Mouse (Mus musculus): ENCODE measurements around the gene Hdac1. TPM values are rescaled to one million over a fixed set of nuclear protein-coding genes. Genes with fewer than 3 reads are reported as not detected.

The Hdac1 gene
- polyA plus RNA-seq, 1 experiment from 2014 or later, result 80.5 TPM

DNA sequence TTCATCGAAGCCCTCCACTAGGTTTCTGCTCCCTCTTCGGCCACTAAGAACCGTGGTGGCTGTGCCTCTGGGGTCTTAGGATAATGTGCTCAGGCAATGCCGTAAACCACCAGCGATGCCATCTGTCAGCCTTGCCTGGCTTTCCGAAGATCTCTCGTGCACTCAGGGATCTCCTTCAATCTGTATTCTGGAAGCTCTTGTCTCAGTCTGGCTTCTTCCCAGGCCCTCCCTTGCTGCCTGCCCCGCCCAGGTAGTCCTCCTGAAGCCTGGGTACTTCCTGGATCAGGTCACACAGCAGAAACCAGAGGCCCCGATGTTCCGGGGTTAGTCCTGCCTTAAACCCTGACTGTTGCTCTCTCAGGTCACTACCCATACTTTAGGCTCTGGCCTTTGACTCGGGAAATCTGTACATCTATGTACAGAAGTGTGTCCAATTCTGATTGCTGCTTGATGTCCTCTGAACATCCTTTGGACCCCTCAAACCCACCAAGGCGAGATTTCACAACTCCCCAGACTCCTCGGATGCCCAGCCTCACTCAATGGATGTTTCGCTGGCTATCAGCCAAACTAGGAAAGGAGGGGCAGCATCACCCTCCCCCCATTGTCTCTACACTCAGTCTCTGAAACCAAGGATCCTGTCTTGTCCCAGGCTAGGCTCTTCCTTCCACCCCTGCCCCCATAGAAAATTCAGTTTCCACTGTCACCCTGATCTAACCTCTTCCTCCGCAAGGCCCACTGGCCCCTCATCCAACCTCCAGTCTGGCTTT lies 33.5 kb downstream of the Hdac1 start:
- ATAC-seq, result no peak
- 48% methylated on average over 15 of the region's 15 CpGs for WGBS
- peaks cover 13% of the 10 kb centered on the region for H3K4me1 ChIP-seq (ENCODE audit: control insufficient read depth, insufficient read depth, low read depth, low read length)
- no peak overlapping the region for H3K27ac ChIP-seq (ENCODE audit: low read depth, low read length)
- H3K9ac ChIP-seq (ENCODE audit: low read depth, low read length), result no peak overlapping the region
- no peaks in the 10 kb centered on the region for H3K9me3 ChIP-seq (ENCODE audit: control insufficient read depth, low read length)
- no peak overlapping the region for H3K4me3 ChIP-seq (ENCODE audit: low read length)
- H3K27me3 ChIP-seq (replicated peaks; ENCODE audit: control insufficient read depth, insufficient read depth, low read length), result no peaks in the 10 kb centered on the region
- no peak overlapping the region for H3K4me2 ChIP-seq (ENCODE audit: low read length)
- no peaks in the 10 kb centered on the region for H3K36me3 ChIP-seq (ENCODE audit: control insufficient read depth, insufficient read depth, low read length)

DNA sequence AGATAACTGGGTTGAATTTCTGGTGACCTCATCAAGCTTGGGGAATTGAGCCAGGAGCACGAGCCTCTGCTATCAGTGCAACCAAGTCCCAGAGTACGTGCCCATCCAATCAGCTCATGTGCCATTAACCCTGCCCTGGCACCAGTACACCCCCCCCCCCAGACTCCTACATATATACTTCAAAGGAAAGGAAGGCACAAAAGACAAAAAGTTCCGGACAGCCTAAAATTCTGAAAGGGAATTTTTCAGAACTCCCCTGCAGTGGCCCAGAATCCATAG lies 34.3 kb downstream of the Hdac1 start:
- no peak for ATAC-seq
- Histone ChIP-seq H3K9ac (ENCODE audit: low read depth, low read length) (no peak overlapping the region), H3K4me2 (ENCODE audit: low read length) (no peak overlapping the region), H3K27ac (ENCODE audit: low read depth, low read length) (no peak overlapping the region), H3K4me3 (ENCODE audit: low read length) (no peak overlapping the region), H3K36me3 (ENCODE audit: control insufficient read depth, insufficient read depth, low read length) (no peaks in the 10 kb centered on the region), H3K4me1 (ENCODE audit: control insufficient read depth, insufficient read depth, low read depth, low read length) (peaks cover 12% of the 10 kb centered on the region), H3K27me3 (replicated peaks; ENCODE audit: control insufficient read depth, insufficient read depth, low read length) (no peaks in the 10 kb centered on the region), H3K9me3 (ENCODE audit: control insufficient read depth, low read length) (no peaks in the 10 kb centered on the region)
- 58% methylated on average over 3 of the region's 3 CpGs for WGBS

DNA sequence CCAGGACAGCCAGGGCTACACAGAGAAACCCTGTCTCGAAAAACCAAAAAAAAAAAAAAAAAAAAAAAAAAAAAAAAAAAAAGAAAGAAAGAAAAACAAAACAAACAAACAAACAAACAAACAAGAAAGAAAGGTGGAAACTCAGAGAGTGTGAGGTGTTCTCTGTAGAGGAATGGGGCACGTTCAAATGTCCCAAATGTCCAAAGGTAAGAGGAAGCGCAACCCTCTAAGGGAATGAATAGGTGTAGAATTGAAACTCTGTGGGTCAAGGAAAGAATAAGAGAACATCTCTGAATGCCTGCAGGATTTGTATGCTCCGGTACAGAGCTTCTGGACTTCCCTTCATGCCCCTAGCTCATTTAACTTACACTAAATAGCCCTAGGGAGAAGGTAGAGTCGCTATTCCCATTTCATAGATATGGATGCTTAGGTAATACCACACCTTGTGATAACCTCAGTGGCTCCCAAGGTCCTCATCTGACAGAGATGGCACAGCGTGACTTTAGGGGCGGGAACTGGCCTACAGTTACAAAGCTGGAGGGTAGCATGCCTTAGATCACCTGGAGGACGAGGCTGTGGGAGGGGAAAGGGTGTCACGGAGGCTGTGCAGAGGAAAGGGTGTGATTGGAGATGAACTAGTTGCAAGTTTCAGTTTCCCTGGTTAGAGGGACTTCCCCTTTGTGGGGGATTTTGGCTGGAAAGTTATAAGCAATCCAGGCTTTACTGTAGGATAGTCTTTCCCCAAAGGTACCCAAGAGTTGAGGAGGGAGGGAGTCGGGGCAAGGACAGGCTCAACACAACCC lies 34.9 kb downstream of the Hdac1 start:
- 77% methylated on average over 9 of the region's 10 CpGs for WGBS
- Histone ChIP-seq H3K27ac (ENCODE audit: low read depth, low read length) (no peak overlapping the region), H3K9ac (ENCODE audit: low read depth, low read length) (no peak overlapping the region), H3K36me3 (ENCODE audit: control insufficient read depth, insufficient read depth, low read length) (no peaks in the 10 kb centered on the region), H3K4me1 (ENCODE audit: control insufficient read depth, insufficient read depth, low read depth, low read length) (peaks cover 9% of the 10 kb centered on the region), H3K4me2 (ENCODE audit: low read length) (no peak overlapping the region), H3K27me3 (replicated peaks; ENCODE audit: control insufficient read depth, insufficient read depth, low read length) (no peaks in the 10 kb centered on the region), H3K9me3 (ENCODE audit: control insufficient read depth, low read length) (no peaks in the 10 kb centered on the region), H3K4me3 (ENCODE audit: low read length) (no peak overlapping the region)
- ATAC-seq, result no peak

DNA sequence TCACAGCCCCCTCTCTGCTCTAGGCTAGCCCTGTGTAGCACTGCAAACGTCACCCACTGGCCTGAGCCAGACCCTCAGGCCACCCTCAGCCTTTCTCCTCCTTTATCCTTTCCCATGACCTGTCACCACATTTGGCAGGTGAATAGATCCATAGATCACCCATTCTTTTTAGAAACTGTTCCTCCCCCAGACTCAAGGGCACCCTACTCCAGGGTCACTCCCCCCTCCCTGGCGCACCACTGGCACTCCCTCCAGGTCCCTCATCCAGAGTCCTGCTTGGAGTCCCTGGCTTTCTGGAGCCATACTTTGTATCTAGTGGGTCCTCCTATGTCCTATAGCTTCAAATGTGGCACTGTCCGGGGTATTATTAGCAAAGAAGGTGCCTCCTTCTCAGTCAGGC lies 37.0 kb downstream of the Hdac1 start:
- no peak for ATAC-seq
- peak overlapping the region; percentile 8; the same call in 1 of the 2 replicates for H3K9ac ChIP-seq (ENCODE audit: low read depth, low read length)
- H3K4me1 ChIP-seq (ENCODE audit: control insufficient read depth, insufficient read depth, low read depth, low read length), result peaks cover 4% of the 10 kb centered on the region
- H3K4me3 ChIP-seq (ENCODE audit: low read length), result no peak overlapping the region
- H3K36me3 ChIP-seq (ENCODE audit: control insufficient read depth, insufficient read depth, low read length), result no peaks in the 10 kb centered on the region
- no peak overlapping the region for H3K4me2 ChIP-seq (ENCODE audit: low read length)
- H3K9me3 ChIP-seq (ENCODE audit: control insufficient read depth, low read length), result no peaks in the 10 kb centered on the region
- WGBS, result 78% methylated on average over 3 of the region's 3 CpGs
- H3K27me3 ChIP-seq (replicated peaks; ENCODE audit: control insufficient read depth, insufficient read depth, low read length), result no peaks in the 10 kb centered on the region
- H3K27ac ChIP-seq (ENCODE audit: low read depth, low read length), result no peak overlapping the region

DNA sequence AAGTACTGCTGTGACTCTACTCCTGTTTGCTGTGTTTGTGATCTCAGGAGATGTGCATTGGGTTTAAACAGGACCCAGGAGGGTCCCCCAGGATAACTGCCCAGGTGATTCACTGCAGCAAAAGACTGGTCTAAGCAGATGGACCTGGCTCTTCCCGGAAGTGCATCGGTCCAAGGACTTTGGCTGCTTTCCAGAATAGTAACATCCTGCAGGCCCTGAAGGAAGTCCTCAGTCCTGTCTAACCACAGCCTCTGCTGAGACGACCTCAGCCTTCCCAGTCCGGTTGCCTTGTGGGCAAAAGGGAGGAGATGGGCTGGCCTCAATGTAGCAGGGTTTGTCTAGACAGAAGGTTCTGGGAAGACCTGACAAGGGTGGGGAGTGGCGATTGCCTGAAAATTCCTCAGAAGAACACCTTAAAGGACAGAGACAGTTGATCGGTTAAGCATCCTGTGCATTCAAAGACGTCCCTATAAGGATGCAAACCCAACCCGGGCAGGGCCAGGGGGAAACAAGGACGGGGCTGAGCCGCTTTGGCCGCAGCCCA lies 39.5 kb downstream of the Hdac1 start:
- 72% methylated on average over 11 of the region's 11 CpGs for WGBS
- ATAC-seq, result no peak
- Histone ChIP-seq H3K4me1 (ENCODE audit: control insufficient read depth, insufficient read depth, low read depth, low read length) (peaks cover 8% of the 10 kb centered on the region; the same call in 1 of the 2 replicates), H3K27me3 (replicated peaks; ENCODE audit: control insufficient read depth, insufficient read depth, low read length) (no peaks in the 10 kb centered on the region), H3K36me3 (ENCODE audit: control insufficient read depth, insufficient read depth, low read length) (no peaks in the 10 kb centered on the region), H3K9me3 (ENCODE audit: control insufficient read depth, low read length) (no peaks in the 10 kb centered on the region), H3K4me3 (ENCODE audit: low read length) (no peak overlapping the region), H3K9ac (ENCODE audit: low read depth, low read length) (no peak overlapping the region), H3K27ac (ENCODE audit: low read depth, low read length) (no peak overlapping the region), H3K4me2 (ENCODE audit: low read length) (no peak overlapping the region)

DNA sequence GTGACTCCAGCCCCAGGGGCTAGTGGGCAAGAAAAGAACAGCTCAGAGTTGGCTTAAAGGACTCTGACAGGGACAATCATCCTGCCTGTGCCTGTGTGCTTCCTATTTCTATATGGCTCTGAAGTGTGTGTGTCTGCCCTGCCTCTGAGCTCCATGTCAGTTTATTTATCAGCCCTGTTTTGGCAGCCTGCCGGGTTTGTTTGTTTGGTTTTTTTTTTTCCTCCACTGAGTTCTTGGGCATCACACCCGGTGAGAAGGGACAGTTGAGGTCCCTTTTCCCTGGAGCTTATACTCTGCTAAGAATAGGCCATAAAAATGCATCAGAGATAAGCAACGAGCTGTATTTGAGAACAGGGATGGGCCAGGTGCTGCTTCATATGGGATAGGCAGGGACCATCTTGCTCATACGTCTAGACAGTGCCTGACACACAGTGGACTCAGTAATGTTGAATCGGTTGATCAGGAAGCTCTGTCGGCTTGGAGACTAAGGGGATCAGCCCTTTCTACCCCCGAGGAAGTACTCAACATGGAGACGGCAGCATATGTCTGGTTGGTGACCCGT lies 40.1 kb downstream of the Hdac1 start:
- no peak for ATAC-seq
- 76% methylated on average over 9 of the region's 9 CpGs for whole genome bisulfite sequencing
- Histone ChIP-seq H3K4me1 (ENCODE audit: control insufficient read depth, insufficient read depth, low read depth, low read length) (peaks cover 8% of the 10 kb centered on the region; the same call in 1 of the 2 replicates), H3K4me2 (ENCODE audit: low read length) (no peak overlapping the region), H3K36me3 (ENCODE audit: control insufficient read depth, insufficient read depth, low read length) (no peaks in the 10 kb centered on the region), H3K9me3 (ENCODE audit: control insufficient read depth, low read length) (no peaks in the 10 kb centered on the region), H3K27me3 (replicated peaks; ENCODE audit: control insufficient read depth, insufficient read depth, low read length) (no peaks in the 10 kb centered on the region), H3K9ac (ENCODE audit: low read depth, low read length) (no peak overlapping the region), H3K27ac (ENCODE audit: low read depth, low read length) (no peak overlapping the region), H3K4me3 (ENCODE audit: low read length) (no peak overlapping the region)

DNA sequence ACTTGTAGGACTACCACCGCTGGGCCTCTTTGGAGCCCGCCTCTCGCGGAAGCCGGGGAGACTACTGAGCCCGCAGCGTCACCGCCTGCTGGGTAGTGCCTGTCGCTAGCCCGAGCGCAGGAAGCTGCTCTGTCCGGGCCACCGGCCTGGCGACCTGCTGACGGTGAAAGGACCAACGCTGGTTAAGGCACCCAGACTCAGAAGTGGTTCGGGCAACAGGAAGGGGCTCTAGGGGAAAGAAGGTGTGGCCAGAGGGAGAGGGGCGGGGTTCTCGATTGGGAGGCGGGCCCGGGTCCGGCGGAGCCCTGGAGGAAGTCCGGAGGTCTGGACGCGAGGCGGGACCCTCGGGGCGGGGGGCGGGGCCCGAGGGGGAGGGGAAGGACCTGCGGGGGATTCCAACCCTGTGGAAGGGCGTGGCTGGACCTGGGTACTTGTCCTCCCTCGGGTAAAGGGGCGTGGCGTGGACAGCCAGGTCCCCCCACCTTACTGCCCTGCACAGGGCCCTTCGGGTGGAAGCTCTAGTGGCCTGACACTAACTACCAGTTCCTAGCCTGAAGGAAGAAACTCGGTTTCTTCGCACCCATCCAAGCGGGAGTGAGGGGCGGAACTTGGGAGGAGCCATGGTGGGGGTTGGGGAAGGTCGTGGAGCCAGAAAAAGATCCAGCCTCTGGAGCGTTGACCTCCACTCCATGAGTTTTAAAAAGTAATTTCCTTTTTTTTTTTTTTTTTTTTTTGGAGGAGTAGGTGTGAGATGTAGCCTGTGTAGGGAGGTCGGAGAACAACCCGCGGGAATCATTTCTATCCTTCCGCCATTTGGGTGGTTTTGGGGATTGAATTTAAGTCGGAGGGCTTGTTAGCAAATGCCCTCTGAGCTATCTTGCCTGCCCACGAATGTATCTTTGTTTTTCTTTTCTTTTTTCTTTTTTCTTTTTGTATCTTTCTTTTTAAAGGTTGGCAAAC lies 41.6 kb downstream of the Hdac1 start:
- Histone ChIP-seq H3K4me1 (ENCODE audit: control insufficient read depth, insufficient read depth, low read depth, low read length) (peaks cover 19% of the 10 kb centered on the region), H3K27me3 (replicated peaks; ENCODE audit: control insufficient read depth, insufficient read depth, low read length) (no peaks in the 10 kb centered on the region), H3K4me2 (ENCODE audit: low read length) (peak overlapping the region; percentile 92), H3K36me3 (ENCODE audit: control insufficient read depth, insufficient read depth, low read length) (no peaks in the 10 kb centered on the region), H3K9me3 (ENCODE audit: control insufficient read depth, low read length) (no peaks in the 10 kb centered on the region), H3K9ac (ENCODE audit: low read depth, low read length) (peak overlapping the region; percentile 72), H3K27ac (ENCODE audit: low read depth, low read length) (peak overlapping the region; percentile 81), H3K4me3 (ENCODE audit: low read length) (peak overlapping the region; percentile 61)
- ATAC-seq, result peak; percentile 86
- WGBS, result under 1% methylated on average over 48 of the region's 49 CpGs

DNA sequence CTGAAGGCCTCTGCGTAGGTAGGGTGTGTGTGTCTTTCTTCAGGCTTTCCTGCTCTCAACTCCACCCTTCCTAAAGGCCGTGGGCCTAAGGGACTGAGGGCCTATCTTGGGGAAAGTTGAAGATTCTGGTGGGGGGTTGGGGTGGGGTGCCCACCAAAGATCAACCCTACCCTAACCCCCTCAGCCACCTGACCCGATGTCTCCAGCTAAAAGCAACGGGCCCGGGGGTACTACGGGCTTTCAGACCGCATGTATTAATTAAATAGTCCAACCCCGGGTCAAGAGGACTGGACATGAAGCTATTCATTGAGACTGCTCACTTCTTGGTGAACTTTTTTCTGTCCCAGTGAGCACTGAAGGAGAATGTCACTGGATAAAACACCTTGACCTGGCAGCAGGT lies 42.5 kb downstream of the Hdac1 start:
- WGBS, result 75% methylated on average over 8 of the region's 8 CpGs
- ATAC-seq, result no peak
- H3K4me1 ChIP-seq (ENCODE audit: control insufficient read depth, insufficient read depth, low read depth, low read length), result peaks cover 21% of the 10 kb centered on the region
- H3K27me3 ChIP-seq (replicated peaks; ENCODE audit: control insufficient read depth, insufficient read depth, low read length), result no peaks in the 10 kb centered on the region
- H3K36me3 ChIP-seq (ENCODE audit: control insufficient read depth, insufficient read depth, low read length), result no peaks in the 10 kb centered on the region
- H3K27ac ChIP-seq (ENCODE audit: low read depth, low read length), result no peak overlapping the region
- H3K9ac ChIP-seq (ENCODE audit: low read depth, low read length), result peak overlapping the region; percentile 72
- H3K4me2 ChIP-seq (ENCODE audit: low read length), result peak overlapping the region; percentile 92
- H3K9me3 ChIP-seq (ENCODE audit: control insufficient read depth, low read length), result no peaks in the 10 kb centered on the region
- H3K4me3 ChIP-seq (ENCODE audit: low read length), result no peak overlapping the region

Data from hindbrain, embryonic 16.5 days (tissue).